Mouse (Mus musculus) frontal cortex, postnatal 36 days (tissue): Measurements from ENCODE around the gene 1700012P22Rik.

ENCODE experiments used
- DNase-seq, 2 experiments: peaks; one replicate each; pipeline ENCODE4 v3.0.0; 2022; ENCODE audit warnings: low spot score in 2 of 2

Gene 1700012P22Rik

GRCm38 (mm10) chr4:144438672-144439071 lies at the start of gene 1700012P22Rik:
Gene 1700012P22Rik, minus strand, starts transcription at chr4:144438772.
- DNase-seq: no peak

DNA sequence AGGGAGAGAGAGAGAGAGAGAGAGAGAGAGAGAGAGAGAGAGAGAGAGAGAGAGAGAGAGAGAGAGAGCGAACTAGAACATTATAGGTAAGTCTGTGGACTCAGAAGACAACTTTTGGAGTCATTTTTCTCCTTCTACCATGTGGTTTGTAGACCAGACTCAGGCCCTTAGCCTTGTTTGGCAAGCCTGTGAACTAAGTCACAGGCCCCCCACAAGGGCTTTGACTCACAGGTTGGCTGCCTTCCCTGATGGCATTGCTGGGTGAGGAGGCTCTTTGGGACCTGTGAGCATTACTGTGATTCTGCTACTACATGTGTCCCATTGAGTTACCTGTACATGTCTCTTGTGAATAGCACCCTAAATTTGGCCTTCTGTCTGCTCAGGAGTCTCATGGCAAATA lies 29.5 kb upstream of the 1700012P22Rik start:
- no peak for DNase-seq

DNA sequence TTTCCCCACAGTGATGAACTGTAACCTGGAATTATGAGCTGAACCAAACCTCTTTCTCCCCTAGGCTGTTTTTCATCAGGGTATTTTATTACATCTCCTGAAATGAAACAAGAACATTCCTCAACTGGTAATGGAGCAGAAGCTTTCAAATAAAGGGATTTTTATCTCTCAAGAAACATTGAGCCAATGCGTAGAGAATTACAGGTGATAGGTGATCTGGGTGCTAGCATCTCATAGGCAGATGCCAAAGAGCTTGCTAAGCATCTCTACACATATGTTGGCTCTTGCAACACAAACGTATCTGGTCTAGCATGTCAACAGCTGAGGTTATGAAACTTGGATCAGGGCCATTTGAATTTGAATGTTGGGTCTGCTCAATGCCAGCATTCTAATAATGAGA lies 26.6 kb upstream of the 1700012P22Rik start:
- DNase-seq: no peak

- no peak for DNase-seq
These were observed 25.1 kb upstream of the 1700012P22Rik start, which contains the start of gene Aadacl3 for GRCm38 (mm10) chr4:144463656-144464055. Gene Aadacl3, minus strand, starts transcription at chr4:144463756.

- no peak for DNase-seq
These were observed 14.6 kb upstream of the 1700012P22Rik start, which contains the start of gene Gm9944 for GRCm38 (mm10) chr4:144453217-144453616. Gene Gm9944, minus strand, starts transcription at chr4:144453317.

- DNase-seq: no peak
These were observed 10.0 kb upstream of the 1700012P22Rik start for GRCm38 (mm10) chr4:144448546-144448945.

DNA sequence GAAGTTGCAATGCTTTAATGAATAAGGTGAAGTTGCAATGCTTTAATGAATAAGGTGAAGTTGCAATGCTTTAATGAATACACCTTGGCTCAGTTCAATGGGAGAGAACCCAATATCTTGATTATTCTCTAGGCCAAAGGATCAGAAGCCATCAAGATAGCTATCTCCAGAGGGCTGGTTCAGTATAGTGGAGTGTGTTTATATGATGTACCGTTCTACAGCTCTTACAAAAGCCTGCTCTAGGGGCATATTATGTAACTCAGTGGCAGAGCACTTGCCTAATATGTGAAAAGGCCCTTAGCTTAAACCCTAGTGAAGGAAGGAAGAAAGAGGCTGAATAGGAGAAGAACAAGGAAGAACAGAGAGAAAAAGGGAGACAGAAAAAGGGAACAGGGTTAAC lies 3.0 kb upstream of the 1700012P22Rik start:
- no peak for DNase-seq

- no peak for DNase-seq
These were observed 2.5 kb upstream of the 1700012P22Rik start for GRCm38 (mm10) chr4:144441095-144441494.

GRCm38 (mm10) chr4:144433216-144433615 lies 5.4 kb downstream of the 1700012P22Rik start:
- DNase-seq: no peak

- no peak for DNase-seq
These were observed 7.8 kb downstream of the 1700012P22Rik start for GRCm38 (mm10) chr4:144430723-144431122.

DNA sequence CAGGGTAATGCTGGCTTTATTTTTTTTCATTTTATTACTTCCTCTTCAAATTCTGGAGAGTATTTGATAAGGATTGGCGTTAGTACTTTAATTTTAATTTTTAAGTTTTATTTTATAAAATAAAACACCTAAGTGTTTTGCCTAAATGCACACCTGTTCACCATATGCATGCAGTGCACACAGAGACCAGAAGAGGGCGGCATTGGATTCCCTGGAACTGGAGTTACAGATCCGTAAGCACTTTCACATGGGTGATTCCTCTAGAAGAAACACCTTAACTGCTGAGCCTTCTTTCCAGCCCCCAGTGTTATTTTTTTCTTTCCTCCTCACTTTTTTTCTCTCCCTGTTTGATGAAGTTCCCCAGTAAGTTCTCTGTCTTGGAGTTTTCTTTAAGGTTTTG lies 9.7 kb downstream of the 1700012P22Rik start:
- peak in 1 of 2 experiments; percentile 0 for DNase-seq

GRCm38 (mm10) chr4:144424590-144424989 lies 14.0 kb downstream of the 1700012P22Rik start:
- no peak for DNase-seq

GRCm38 (mm10) chr4:144420644-144421043 lies 17.9 kb downstream of the 1700012P22Rik start:
- no peak for DNase-seq

- DNase-seq: no peak
These were observed 30.3 kb downstream of the 1700012P22Rik start, which contains the start of gene Pramef12 for GRCm38 (mm10) chr4:144408290-144408689. Gene Pramef12, minus strand, starts transcription at chr4:144408464.

- no peak for DNase-seq
These were observed 32.3 kb downstream of the 1700012P22Rik start for GRCm38 (mm10) chr4:144406261-144406660.

GRCm38 (mm10) chr4:144404456-144405086 lies 34.0 kb downstream of the 1700012P22Rik start:
- no peak for DNase-seq

DNA sequence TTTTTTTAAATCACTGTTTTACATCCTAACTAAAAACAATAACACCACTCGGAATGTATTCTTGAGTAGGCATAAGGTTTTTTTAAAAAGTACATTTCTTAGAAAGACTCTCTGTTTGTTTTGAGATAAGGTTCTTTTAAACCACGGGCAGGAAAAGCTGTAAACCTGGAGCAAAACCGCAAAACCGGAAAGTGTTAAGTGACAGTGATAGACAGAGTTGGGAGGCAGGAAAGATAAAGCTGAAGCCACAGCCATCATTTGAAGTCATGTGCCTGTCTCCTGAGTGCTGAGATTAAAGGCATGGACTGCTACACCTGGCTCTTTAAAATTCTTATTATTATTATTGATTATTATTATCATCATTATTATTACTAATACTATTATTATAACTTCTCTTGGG lies 35.9 kb downstream of the 1700012P22Rik start:
- no peak for DNase-seq

DNA sequence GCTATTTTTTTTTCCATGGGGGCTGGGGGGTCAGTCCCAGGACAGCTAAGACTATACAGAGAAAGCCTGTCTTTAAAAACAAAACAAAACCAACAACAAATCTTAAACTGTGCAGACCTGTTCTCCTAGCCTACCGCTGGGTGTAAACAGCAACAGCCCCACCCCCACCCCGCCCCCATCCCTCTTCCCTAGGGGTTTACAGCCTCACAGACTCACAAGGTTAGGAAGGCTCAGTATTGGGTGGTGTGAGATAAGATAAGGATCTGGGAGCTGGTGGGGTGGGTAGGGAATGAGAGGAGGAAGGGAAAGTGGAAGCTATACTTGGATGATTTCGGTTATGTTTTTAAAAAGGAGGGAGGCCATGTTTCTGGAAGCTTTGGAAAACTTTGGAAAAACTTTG lies 42.3 kb downstream of the 1700012P22Rik start:
- DNase-seq: no peak

GRCm38 (mm10) chr4:144377911-144378310 lies 60.7 kb downstream of the 1700012P22Rik start, which contains the start of gene Pramef20:
Gene Pramef20, minus strand, starts transcription at chr4:144377933.
- no peak for DNase-seq
